Mouse (Mus musculus) liver, embryonic 13.5 days (tissue): ENCODE measurements around the gene Crybg1. TPM values are rescaled to one million over a fixed set of nuclear protein-coding genes. Genes with fewer than 3 reads are reported as not detected.
A peak's percentile ranks its signal among the peaks of the same experiment; 100 is the strongest.

Experiments used
- ATAC-seq: fragments of 200-750 bp; cut with Nextera tagmentation; 2 replicates; pipeline ENCODE4 v1.8.0; 2017; ENCODE audit warnings: low read depth, mild to moderate bottlenecking, moderate number of reproducible peaks, moderate library complexity
- DNase-seq: peaks from one replicate; pipeline ENCODE4 v3.0.0; 2022
- H3K27ac ChIP-seq: fragments of 300-500 bp; sonication (generic); 2 replicates; pipeline ENCODE4 v1.5.1; 2015; ENCODE audit warnings: moderate library complexity, mild to moderate bottlenecking, inconsistent platforms
- H3K27me3 ChIP-seq: fragments of 300-500 bp; sonication (generic); 2 replicates; pipeline ENCODE4 v1.6.1; 2015; ENCODE audit warnings: mild to moderate bottlenecking, inconsistent platforms
- H3K36me3 ChIP-seq: fragments of 300-500 bp; sonication (generic); 2 replicates; pipeline ENCODE4 v1.6.1; 2015; ENCODE audit warnings: mild to moderate bottlenecking, inconsistent platforms
- H3K4me1 ChIP-seq: fragments of 300-500 bp; sonication (generic); replicated peaks from 2 replicates; pipeline ENCODE4 v1.6.1; 2015; ENCODE audit warnings: inconsistent platforms
- H3K4me2 ChIP-seq: fragments of 300-500 bp; sonication (generic); 2 replicates; pipeline ENCODE4 v1.6.1; 2015; ENCODE audit warnings: inconsistent platforms, mild to moderate bottlenecking, moderate library complexity
- H3K4me3 ChIP-seq: fragments of 300-500 bp; sonication (generic); replicated peaks from 2 replicates; pipeline ENCODE4 v1.5.1; 2015; ENCODE audit warnings: mild to moderate bottlenecking, inconsistent platforms
- H3K9ac ChIP-seq: fragments of 300-500 bp; sonication (generic); 2 replicates; pipeline ENCODE4 v1.6.1; 2015; ENCODE audit warnings: mild to moderate bottlenecking, inconsistent platforms
- H3K9me3 ChIP-seq: fragments of 300-500 bp; sonication (generic); replicated peaks from 2 replicates; pipeline ENCODE4 v1.6.1; 2016; ENCODE audit warnings: inconsistent platforms
- WGBS: fragments of 180-500 bp; shearing (Covaris S2); methylation state at CpG from one replicate; pipeline ENCODE4 v1.1.7; 2015; ENCODE audit not compliant: insufficient replicate concordance; 5-methylcytosine and 5-hydroxymethylcytosine counted together
- polyA plus RNA-seq: library from polyadenylated mRNA; unstranded; fragments of >200 nt; fragmentation: Nextera tagmentation; extraction: Ambion mirVana; gene quantifications from 2 replicates; pipeline ENCODE4 v1.2.1, GENCODE M21; 2015

Gene Crybg1
- polyA plus RNA-seq, 1 experiment from 2014 or later, result 0.24 TPM

- peaks cover 14% of the 10 kb centered on the region; the same call in 1 of the 2 replicates for H3K36me3 ChIP-seq
- no peak overlapping the region for H3K4me2 ChIP-seq
- peaks cover 10% of the 10 kb centered on the region; the same call in 1 of the 2 replicates for H3K4me1 ChIP-seq
- H3K9ac ChIP-seq, result no peak overlapping the region
- H3K27me3 ChIP-seq, result no peaks in the 10 kb centered on the region
- no peak for ATAC-seq
- WGBS, result 72% methylated on average over 8 of the region's 8 CpGs
- H3K27ac ChIP-seq, result peak overlapping the region; percentile 44; the same call in 1 of the 2 replicates
- H3K4me3 ChIP-seq, result no peak overlapping the region
- H3K9me3 ChIP-seq, result no peaks in the 10 kb centered on the region
- no peak for DNase-seq
Measured at GRCm38 (mm10) chr10:43910873-43911142, 237.8 kb downstream of the Crybg1 start.

GRCm38 (mm10) chr10:43910032-43910872, 238.4 kb downstream of the Crybg1 start:
- H3K4me1 ChIP-seq, result peaks cover 10% of the 10 kb centered on the region; the same call in 1 of the 2 replicates
- H3K27ac ChIP-seq, result peak overlapping the region; percentile 44; the same call in 1 of the 2 replicates
- H3K4me3 ChIP-seq, result no peak overlapping the region
- 67% methylated on average over 12 of the region's 12 CpGs for WGBS
- DNase-seq, result no peak
- no peak overlapping the region for H3K9ac ChIP-seq
- H3K27me3 ChIP-seq, result no peaks in the 10 kb centered on the region
- ATAC-seq, result no peak
- peaks cover 14% of the 10 kb centered on the region; the same call in 1 of the 2 replicates for H3K36me3 ChIP-seq
- H3K4me2 ChIP-seq, result no peak overlapping the region
- H3K9me3 ChIP-seq, result no peaks in the 10 kb centered on the region

- H3K4me1 ChIP-seq, result peaks cover 28% of the 10 kb centered on the region
- no peaks in the 10 kb centered on the region for H3K9me3 ChIP-seq
- no peak for DNase-seq
- H3K4me2 ChIP-seq, result no peak overlapping the region
- H3K4me3 ChIP-seq, result no peak overlapping the region
- 82% methylated on average over 1 of the region's 1 CpGs for WGBS
- H3K27ac ChIP-seq, result no peak overlapping the region
- H3K27me3 ChIP-seq, result no peaks in the 10 kb centered on the region
- peaks cover 1% of the 10 kb centered on the region; the same call in 1 of the 2 replicates for H3K36me3 ChIP-seq
- no peak for ATAC-seq
- no peak overlapping the region for H3K9ac ChIP-seq
Measured at GRCm38 (mm10) chr10:43904569-43904968, 244.1 kb downstream of the Crybg1 start.

GRCm38 (mm10) chr10:43901578-43902194, 247.0 kb downstream of the Crybg1 start, which contains the start of the genes Qrsl1 and Rtn4ip1:
Gene Qrsl1 (minus strand): TSS chr10:43901745.
Gene Rtn4ip1 (plus strand): TSS chr10:43901807.
- ATAC-seq, result peak; percentile 94
- Histone ChIP-seq H3K27ac (peak within 1 kb of the TSS; percentile 32; the same call in 1 of the 2 replicates), H3K36me3 (no peaks in the 10 kb centered on the region), H3K27me3 (no peaks in the 10 kb centered on the region), H3K9ac (peak within 1 kb of the TSS; percentile 78), H3K4me3 (peak within 1 kb of the TSS; percentile 87), H3K4me1 (peaks cover 28% of the 10 kb centered on the region), H3K9me3 (no peaks in the 10 kb centered on the region), H3K4me2 (peak within 1 kb of the TSS; percentile 78)
- WGBS, result under 1% methylated on average over 40 of the region's 40 CpGs
- DNase-seq, result peak; percentile 85

GRCm38 (mm10) chr10:43900883-43901570, 247.6 kb downstream of the Crybg1 start:
- 4% methylated on average over 30 of the region's 30 CpGs for WGBS
- Histone ChIP-seq H3K36me3 (no peaks in the 10 kb centered on the region), H3K9ac (peak overlapping the region; percentile 78), H3K27me3 (no peaks in the 10 kb centered on the region), H3K4me3 (peak overlapping the region; percentile 87), H3K4me2 (peak overlapping the region; percentile 78), H3K27ac (0 out of 2 replicates have a peak overlapping the region, but pooled peaks have one; percentile 32), H3K4me1 (peaks cover 28% of the 10 kb centered on the region), H3K9me3 (no peaks in the 10 kb centered on the region)
- ATAC-seq (peak; percentile 63), DNase-seq (no peak)

Other genes starting within 250 kb of the Crybg1 start
- gene Qrsl1, start 247.1 kb downstream of the Crybg1 start, polyA plus RNA-seq, result 9.7 and 12.0 TPM in 2 replicates
- gene Rtn4ip1, start 247.0 kb downstream of the Crybg1 start, polyA plus RNA-seq, result 13.5 and 16.3 TPM in 2 replicates
- gene Atg5, start 119.5 kb upstream of the Crybg1 start, polyA plus RNA-seq, result 26.5 and 28.1 TPM in 2 replicates